11 mouse cellular contexts compared by ENCODE assay signal in the genomic region with DNA sequence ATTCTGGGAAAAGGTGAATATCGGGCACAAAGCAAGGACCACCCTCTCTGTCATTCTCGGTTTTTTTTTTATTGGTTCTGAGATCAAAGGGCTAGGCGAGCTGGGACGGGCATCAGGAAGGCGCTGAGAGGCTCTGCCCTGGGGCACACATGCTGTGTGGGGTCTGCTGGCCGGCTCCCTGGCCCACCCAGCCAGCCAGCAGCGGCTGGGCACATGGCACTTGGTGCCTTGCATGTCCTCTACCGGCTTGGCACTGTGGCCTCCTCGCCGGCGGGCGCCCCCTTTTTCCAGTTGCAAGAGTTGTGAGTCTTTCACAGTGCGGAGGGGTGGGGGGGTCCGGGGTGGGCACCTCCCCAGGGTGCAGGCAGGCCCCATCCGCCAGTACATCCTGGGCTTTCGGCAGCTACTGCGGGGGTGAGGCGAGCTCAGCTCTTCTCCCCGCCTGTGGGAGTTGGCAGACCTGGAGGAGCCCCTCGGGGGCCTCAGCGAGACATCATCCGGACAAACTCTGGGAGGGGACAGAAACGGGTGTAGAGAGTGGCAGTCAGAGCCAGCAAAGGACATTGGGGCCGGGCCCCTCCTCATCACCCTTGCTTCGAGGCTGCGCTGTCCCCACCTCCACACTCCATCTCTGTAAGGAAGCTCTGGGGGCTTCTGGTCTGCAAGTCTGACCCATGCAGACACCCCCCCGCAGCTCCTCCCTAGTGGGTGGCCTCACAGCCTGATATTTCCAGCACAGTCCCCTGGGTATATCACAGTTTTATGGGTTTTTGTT. TPM values are rescaled to one million over a fixed set of nuclear protein-coding genes. Genes with fewer than 3 reads are reported as not detected.
A peak's percentile ranks its signal among the peaks of the same experiment; 100 is the strongest.
DNase-seq lines count a peak whose midpoint lies in the region; ATAC-seq and TF ChIP-seq lines count a peak whose summit lies in the region.
"Had no signal": no experiment of that assay in that cellular context is flagged by ENCODE, and none has a peak within 500 bp of the region (broad histone marks: within the 10 kb centered on the region; RNA-seq: fewer than 3 reads in every experiment).

No protein-coding gene starts in this region.

- TF ChIP-seq CTCF in stomach, postnatal 0 days (IDR thresholded peaks at IDR 0.05; ENCODE audit: low read depth) = no peak

- peaks cover 31% of the 10 kb centered on the region for H3K4me1 ChIP-seq in kidney, embryonic 16.5 days (ENCODE audit: insufficient read depth, low read length)
- H3K4me1 ChIP-seq in stomach, postnatal 0 days (replicated peaks; ENCODE audit: control insufficient read depth, insufficient read depth) = peaks cover 6% of the 10 kb centered on the region
- H3K4me1 ChIP-seq: forebrain, embryonic 15.5 days had no signal

- H3K27ac ChIP-seq in kidney, embryonic 16.5 days (ENCODE audit: low read length) = peak overlapping the region; percentile 58
- peak overlapping the region; percentile 40; the same call in 1 of the 2 replicates for H3K27ac ChIP-seq in stomach, postnatal 0 days (replicated peaks)
- H3K27ac ChIP-seq: forebrain, embryonic 15.5 days had no signal

- DNase-seq in cerebellum, adult 11-12 months = peak; percentile 28
- no peak for DNase-seq in cerebellum, postnatal 14 days
- no peak for DNase-seq in kidney, adult 18-20 months
- DNase-seq in thymus, postnatal 14 days = peak; percentile 61
- DNase-seq in thymus, postnatal 0 days (ENCODE audit: low spot score) = no peak
- no peak for DNase-seq in stomach, postnatal 0 days (ENCODE audit: low spot score)
- DNase-seq in gastrocnemius, postnatal 14 days = no peak
- DNase-seq: heart, adult 18-20 months had no signal

- H3K9ac ChIP-seq in kidney, embryonic 16.5 days (replicated peaks; ENCODE audit: low read length) = peak overlapping the region; percentile 44
- 0 out of 2 replicates have a peak overlapping the region, but pooled peaks have one; percentile 18 for H3K9ac ChIP-seq in stomach, postnatal 0 days (ENCODE audit: low read length)
- H3K9ac ChIP-seq: forebrain, embryonic 15.5 days had no signal

- 21% methylated on average over 26 of the region's 27 CpGs for WGBS in kidney, embryonic 16.5 days
- 34% methylated on average over 27 of the region's 27 CpGs for WGBS in stomach, postnatal 0 days

- ATAC-seq in kidney, embryonic 16.5 days (ENCODE audit: low FRiP score, low TSS enrichment) = peak; percentile 53; the same call in 1 of the 2 replicates
- ATAC-seq in stomach, postnatal 0 days (ENCODE audit: low FRiP score, low TSS enrichment) = peak; percentile 32; the same call in 1 of the 2 replicates
- ATAC-seq: forebrain, embryonic 15.5 days had no signal

- no peak overlapping the region for H3K4me3 ChIP-seq in kidney, embryonic 16.5 days (ENCODE audit: low read length)
- H3K4me3 ChIP-seq in stomach, postnatal 0 days (ENCODE audit: low read depth, low read length) = no peak overlapping the region
- H3K4me3 ChIP-seq: forebrain, embryonic 15.5 days had no signal

- H3K9me3 ChIP-seq in kidney, embryonic 16.5 days (ENCODE audit: low read length) = no peaks in the 10 kb centered on the region
- no peaks in the 10 kb centered on the region for H3K9me3 ChIP-seq in stomach, postnatal 0 days (ENCODE audit: control insufficient read depth, low read length)
- H3K9me3 ChIP-seq: forebrain, embryonic 15.5 days had no signal

- TF ChIP-seq EP300 in stomach, postnatal 0 days (optimal IDR thresholded peaks at IDR 0.05) = no peak

- no peaks in the 10 kb centered on the region for H3K27me3 ChIP-seq in kidney, embryonic 16.5 days (ENCODE audit: insufficient read depth, low read length)
- H3K27me3 ChIP-seq in stomach, postnatal 0 days (ENCODE audit: control insufficient read depth, insufficient read depth, low read length) = no peaks in the 10 kb centered on the region
- H3K27me3 ChIP-seq: forebrain, embryonic 15.5 days had no signal

- H3K4me2 ChIP-seq in kidney, embryonic 16.5 days (replicated peaks; ENCODE audit: low read depth, low read length) = peak overlapping the region; percentile 33
- H3K4me2 ChIP-seq in stomach, postnatal 0 days (replicated peaks; ENCODE audit: low read depth) = 0 out of 2 replicates have a peak overlapping the region, but pooled peaks have one; percentile 8
- H3K4me2 ChIP-seq: forebrain, embryonic 15.5 days had no signal

- no peaks in the 10 kb centered on the region for H3K36me3 ChIP-seq in kidney, embryonic 16.5 days (ENCODE audit: insufficient read depth, low read length)
- H3K36me3 ChIP-seq in stomach, postnatal 0 days (ENCODE audit: control insufficient read depth, insufficient read depth, low read length) = no peaks in the 10 kb centered on the region
- H3K36me3 ChIP-seq: forebrain, embryonic 15.5 days had no signal

- intact Hi-C loops in gastrocnemius, postnatal 14 days (cut with DNase I; ENCODE audit: low total_unique reads) = no loop called here

RNA-seq across cellular contexts. Expression of gene Mlec, which starts 10.8 kb away (rescaled TPM):
- 85.0 and 86.2 TPM in 2 replicates for polyA plus RNA-seq in kidney, embryonic 16.5 days (2015; fragmentation: Nextera tagmentation; extraction: Ambion mirVana)
- 25.2 and 26.9 TPM in 2 replicates for polyA plus RNA-seq in thymus, postnatal 0 days (2015; fragmentation: Nextera tagmentation; extraction: Ambion mirVana)
- 30.4 and 34.0 TPM in 2 replicates for polyA plus RNA-seq in stomach, postnatal 0 days (2015; fragmentation: Nextera tagmentation; extraction: Ambion mirVana)
- total RNA-seq in gastrocnemius, postnatal 14 days (2021) = 100 to 1,000 TPM; 216 to 235 TPM

RNA-seq across cellular contexts. Expression of gene Cabp1, which starts 25.4 kb away (rescaled TPM):
- polyA plus RNA-seq in kidney, embryonic 16.5 days (2015; fragmentation: Nextera tagmentation; extraction: Ambion mirVana) = 1.3 TPM in 2 replicates
- 0.99 and 1.4 TPM in 2 replicates for polyA plus RNA-seq in thymus, postnatal 0 days (2015; fragmentation: Nextera tagmentation; extraction: Ambion mirVana)
- 0.44 and 0.67 TPM in 2 replicates for polyA plus RNA-seq in stomach, postnatal 0 days (2015; fragmentation: Nextera tagmentation; extraction: Ambion mirVana)
- 1 to 10 TPM; 1.2 to 1.3 TPM for total RNA-seq in gastrocnemius, postnatal 14 days (2021)
- total RNA-seq: megakaryocyte-erythroid progenitor cell, adult 5-6 weeks had no signal

RNA-seq across cellular contexts. Expression of gene Unc119b, which starts 34.1 kb away (rescaled TPM):
- 53.5 and 54.8 TPM in 2 replicates for polyA plus RNA-seq in kidney, embryonic 16.5 days (2015; fragmentation: Nextera tagmentation; extraction: Ambion mirVana)
- polyA plus RNA-seq in thymus, postnatal 0 days (2015; fragmentation: Nextera tagmentation; extraction: Ambion mirVana) = 25.0 and 27.5 TPM in 2 replicates
- 12.7 and 12.9 TPM in 2 replicates for polyA plus RNA-seq in stomach, postnatal 0 days (2015; fragmentation: Nextera tagmentation; extraction: Ambion mirVana)
- total RNA-seq in gastrocnemius, postnatal 14 days (2021) = 10 to 100 TPM; 12.2 to 12.7 TPM

RNA-seq across cellular contexts. Expression of gene Acads, which starts 49.7 kb away (rescaled TPM):
- polyA plus RNA-seq in kidney, embryonic 16.5 days (2015; fragmentation: Nextera tagmentation; extraction: Ambion mirVana) = 98.1 and 106 TPM in 2 replicates
- polyA plus RNA-seq in thymus, postnatal 0 days (2015; fragmentation: Nextera tagmentation; extraction: Ambion mirVana) = 51.6 and 58.6 TPM in 2 replicates
- polyA plus RNA-seq in stomach, postnatal 0 days (2015; fragmentation: Nextera tagmentation; extraction: Ambion mirVana) = 70.6 and 73.8 TPM in 2 replicates
- 10 to 100 TPM; 58.1 to 67.2 TPM for total RNA-seq in gastrocnemius, postnatal 14 days (2021)

Comparison
In these comparisons a context has a peak if more than half of its experiments do, and no peak if none do; other contexts are left out.
1. DNase-seq: peak in cerebellum, adult 11-12 months (single experiment) and thymus, postnatal 14 days (single experiment); none in cerebellum, postnatal 14 days (0 of 2), kidney, adult 18-20 months (single experiment), thymus, postnatal 0 days (single experiment), stomach, postnatal 0 days (single experiment) and gastrocnemius, postnatal 14 days (single experiment).